Mouse (Mus musculus) adrenal gland, adult 2 months (tissue): ENCODE results near the gene Plekha6. TPM values are rescaled to one million over a fixed set of nuclear protein-coding genes. Genes with fewer than 3 reads are reported as not detected.

ENCODE experiments used
- DNase-seq: peaks from one replicate; pipeline ENCODE4 v3.0.0; 2021
- polyA plus RNA-seq: library from polyadenylated mRNA; depleted of rRNA; stranded (reverse); fragments of >200 nt; gene quantifications from 2 replicates; pipeline ENCODE4 v1.2.3, GENCODE M21; 2012
- total RNA-seq, 2 experiments: library from RNA; stranded (reverse); gene quantifications; 2 replicates each; pipeline ENCODE4 v1.2.3; 2021

Gene Plekha6
- total and polyA plus RNA-seq, 3 experiments, result 10.3 to 22.6 (median 16.9) TPM

- DNase-seq, result no peak
These were observed 18.7 kb downstream of the Plekha6 start for GRCm38 (mm10) chr1:133182706-133183095.

- no peak for DNase-seq
These were observed 19.3 kb downstream of the Plekha6 start for GRCm38 (mm10) chr1:133183141-133183925.

- no peak for DNase-seq
These were observed 24.1 kb downstream of the Plekha6 start for GRCm38 (mm10) chr1:133187948-133188680.

- DNase-seq, result peak; percentile 64
These were observed 24.7 kb downstream of the Plekha6 start for GRCm38 (mm10) chr1:133188719-133189118.

GRCm38 (mm10) chr1:133189471-133189870, 25.5 kb downstream of the Plekha6 start:
- no peak for DNase-seq

GRCm38 (mm10) chr1:133190550-133190949, 26.5 kb downstream of the Plekha6 start:
- DNase-seq, result no peak

GRCm38 (mm10) chr1:133196181-133196580, 32.2 kb downstream of the Plekha6 start:
- DNase-seq, result no peak

GRCm38 (mm10) chr1:133197266-133197665, 33.3 kb downstream of the Plekha6 start:
- no peak for DNase-seq

GRCm38 (mm10) chr1:133199706-133200105, 35.7 kb downstream of the Plekha6 start:
- DNase-seq, result no peak

- peak; percentile 26 for DNase-seq
These were observed 37.5 kb downstream of the Plekha6 start for GRCm38 (mm10) chr1:133201499-133201898.

GRCm38 (mm10) chr1:133203701-133204100, 39.7 kb downstream of the Plekha6 start:
- DNase-seq, result no peak

- peak; percentile 89 for DNase-seq
These were observed 40.4 kb downstream of the Plekha6 start for GRCm38 (mm10) chr1:133204341-133204849.

- DNase-seq, result no peak
These were observed 41.0 kb downstream of the Plekha6 start for GRCm38 (mm10) chr1:133204985-133205384.

GRCm38 (mm10) chr1:133208086-133208815, 44.2 kb downstream of the Plekha6 start:
- no peak for DNase-seq

GRCm38 (mm10) chr1:133209036-133209435, 45.0 kb downstream of the Plekha6 start:
- DNase-seq, result no peak

GRCm38 (mm10) chr1:133209482-133209881, 45.5 kb downstream of the Plekha6 start:
- no peak for DNase-seq

GRCm38 (mm10) chr1:133209901-133210516, 46.0 kb downstream of the Plekha6 start:
- peak; percentile 79 for DNase-seq

GRCm38 (mm10) chr1:133210766-133211165, 46.8 kb downstream of the Plekha6 start:
- DNase-seq, result peak; percentile 88

GRCm38 (mm10) chr1:133212273-133212672, 48.3 kb downstream of the Plekha6 start:
- DNase-seq, result no peak

GRCm38 (mm10) chr1:133213098-133213497, 49.1 kb downstream of the Plekha6 start:
- no peak for DNase-seq

GRCm38 (mm10) chr1:133213901-133214300, 49.9 kb downstream of the Plekha6 start:
- DNase-seq, result no peak
